Mouse (Mus musculus): ENCODE measurements around the gene Tut1. TPM values are rescaled to one million over a fixed set of nuclear protein-coding genes. Genes with fewer than 3 reads are reported as not detected.
A peak's percentile ranks its signal among the peaks of the same experiment; 100 is the strongest.

The Tut1 gene
- polyA plus RNA-seq, 1 experiment from 2014 or later: 36.5 TPM

GRCm38 (mm10) chr19:8944750-8945149 is 8.9 kb upstream of the Tut1 start:
- Histone ChIP-seq H3K27me3 (no peaks in the 10 kb centered on the region), H3K4me2 (replicated peaks) (peak overlapping the region; percentile 73), H3K27ac (no peak overlapping the region), H3K36me3 (peaks cover 63% of the 10 kb centered on the region), H3K9me3 (no peaks in the 10 kb centered on the region), H3K4me3 (peak overlapping the region; percentile 97), H3K4me1 (peaks cover 40% of the 10 kb centered on the region), H3K9ac (peak overlapping the region; percentile 61)
- WGBS: 29% methylated on average over 5 of the region's 5 CpGs
- no peak for ATAC-seq (ENCODE audit: low FRiP score, low read depth)

GRCm38 (mm10) chr19:8945251-8945650 is 8.4 kb upstream of the Tut1 start:
- Histone ChIP-seq H3K27me3 (no peaks in the 10 kb centered on the region), H3K4me1 (peaks cover 38% of the 10 kb centered on the region), H3K9ac (peak overlapping the region; percentile 61), H3K9me3 (no peaks in the 10 kb centered on the region), H3K27ac (no peak overlapping the region; the same call in 1 of the 2 replicates), H3K4me3 (peak overlapping the region; percentile 97), H3K36me3 (peaks cover 68% of the 10 kb centered on the region), H3K4me2 (replicated peaks) (peak overlapping the region; percentile 73)
- no peak for ATAC-seq (ENCODE audit: low FRiP score, low read depth)
- 83% methylated on average over 6 of the region's 6 CpGs for WGBS

GRCm38 (mm10) chr19:8946929-8947328 is 6.7 kb upstream of the Tut1 start:
- H3K27ac ChIP-seq: no peak overlapping the region
- 85% methylated on average over 7 of the region's 7 CpGs for WGBS
- no peak overlapping the region for H3K4me3 ChIP-seq
- ATAC-seq (ENCODE audit: low FRiP score, low read depth): no peak
- no peaks in the 10 kb centered on the region for H3K9me3 ChIP-seq
- H3K27me3 ChIP-seq: no peaks in the 10 kb centered on the region
- peaks cover 85% of the 10 kb centered on the region for H3K36me3 ChIP-seq
- no peak overlapping the region for H3K9ac ChIP-seq
- no peak overlapping the region for H3K4me2 ChIP-seq (replicated peaks)
- peaks cover 26% of the 10 kb centered on the region for H3K4me1 ChIP-seq

GRCm38 (mm10) chr19:8950190-8950589 is 3.5 kb upstream of the Tut1 start:
- ATAC-seq (ENCODE audit: low FRiP score, low read depth): no peak
- Histone ChIP-seq H3K36me3 (peaks cover 76% of the 10 kb centered on the region), H3K9me3 (no peaks in the 10 kb centered on the region), H3K27ac (no peak overlapping the region), H3K4me3 (no peak overlapping the region), H3K9ac (no peak overlapping the region), H3K4me2 (replicated peaks) (no peak overlapping the region), H3K27me3 (no peaks in the 10 kb centered on the region), H3K4me1 (peaks cover 27% of the 10 kb centered on the region)
- WGBS: 92% methylated on average over 5 of the region's 5 CpGs

GRCm38 (mm10) chr19:8952241-8952640 is 1.4 kb upstream of the Tut1 start:
- Histone ChIP-seq H3K36me3 (peaks cover 74% of the 10 kb centered on the region), H3K4me2 (replicated peaks) (peak overlapping the region; percentile 89; the same call in 1 of the 2 replicates), H3K9me3 (no peaks in the 10 kb centered on the region), H3K27me3 (no peaks in the 10 kb centered on the region), H3K27ac (no peak overlapping the region; the same call in 1 of the 2 replicates), H3K4me3 (no peak overlapping the region), H3K9ac (no peak overlapping the region), H3K4me1 (peaks cover 26% of the 10 kb centered on the region)
- no peak for ATAC-seq (ENCODE audit: low FRiP score, low read depth)
- WGBS: 95% methylated on average over 9 of the region's 9 CpGs

GRCm38 (mm10) chr19:8954171-8954570 is 524 bp downstream of the Tut1 start:
- Histone ChIP-seq H3K9ac (peak overlapping the region; percentile 77), H3K27me3 (no peaks in the 10 kb centered on the region), H3K27ac (peak overlapping the region; percentile 70), H3K36me3 (peaks cover 68% of the 10 kb centered on the region), H3K4me3 (peak overlapping the region; percentile 85), H3K9me3 (no peaks in the 10 kb centered on the region), H3K4me1 (peaks cover 26% of the 10 kb centered on the region), H3K4me2 (replicated peaks) (peak overlapping the region; percentile 89)
- no peak for ATAC-seq (ENCODE audit: low FRiP score, low read depth)
- 9% methylated on average over 9 of the region's 9 CpGs for WGBS

GRCm38 (mm10) chr19:8962256-8962655 is 8.6 kb downstream of the Tut1 start:
- H3K4me1 ChIP-seq: peaks cover 13% of the 10 kb centered on the region
- no peaks in the 10 kb centered on the region for H3K9me3 ChIP-seq
- 81% methylated on average over 2 of the region's 2 CpGs for WGBS
- H3K4me2 ChIP-seq (replicated peaks): no peak overlapping the region
- no peak overlapping the region for H3K4me3 ChIP-seq
- ATAC-seq (ENCODE audit: low FRiP score, low read depth): no peak
- H3K27me3 ChIP-seq: no peaks in the 10 kb centered on the region
- H3K27ac ChIP-seq: no peak overlapping the region
- H3K36me3 ChIP-seq: peaks cover 80% of the 10 kb centered on the region
- H3K9ac ChIP-seq: no peak overlapping the region

- peaks cover 75% of the 10 kb centered on the region for H3K36me3 ChIP-seq
- no peaks in the 10 kb centered on the region for H3K27me3 ChIP-seq
- H3K4me1 ChIP-seq: peaks cover 28% of the 10 kb centered on the region
- no peak overlapping the region for H3K27ac ChIP-seq
- H3K4me3 ChIP-seq: no peak overlapping the region
- ATAC-seq (ENCODE audit: low FRiP score, low read depth): no peak
- 0 out of 2 replicates have a peak overlapping the region, but pooled peaks have one; percentile 92 for H3K4me2 ChIP-seq (replicated peaks)
- no peaks in the 10 kb centered on the region for H3K9me3 ChIP-seq
- 87% methylated on average over 11 of the region's 11 CpGs for WGBS
- H3K9ac ChIP-seq: peak overlapping the region; percentile 72
Measured at GRCm38 (mm10) chr19:8965075-8965474, 11.4 kb downstream of the Tut1 start.

GRCm38 (mm10) chr19:8965771-8966170 is 12.1 kb downstream of the Tut1 start:
- WGBS: 73% methylated on average over 8 of the region's 8 CpGs
- no peak for ATAC-seq (ENCODE audit: low FRiP score, low read depth)
- peak overlapping the region; percentile 96 for H3K27ac ChIP-seq
- H3K9ac ChIP-seq: peak overlapping the region; percentile 72
- peak overlapping the region; percentile 87 for H3K4me3 ChIP-seq
- peak overlapping the region; percentile 92 for H3K4me2 ChIP-seq (replicated peaks)
- H3K27me3 ChIP-seq: no peaks in the 10 kb centered on the region
- peaks cover 28% of the 10 kb centered on the region for H3K4me1 ChIP-seq
- H3K36me3 ChIP-seq: peaks cover 75% of the 10 kb centered on the region
- no peaks in the 10 kb centered on the region for H3K9me3 ChIP-seq

GRCm38 (mm10) chr19:8966198-8966589 is 12.5 kb downstream of the Tut1 start:
- H3K9me3 ChIP-seq: no peaks in the 10 kb centered on the region
- no peak; the same call in 1 of the 2 replicates for ATAC-seq (ENCODE audit: low FRiP score, low read depth)
- H3K36me3 ChIP-seq: peaks cover 75% of the 10 kb centered on the region
- H3K27ac ChIP-seq: peak overlapping the region; percentile 96
- H3K4me1 ChIP-seq: peaks cover 28% of the 10 kb centered on the region
- H3K27me3 ChIP-seq: no peaks in the 10 kb centered on the region
- peak overlapping the region; percentile 87 for H3K4me3 ChIP-seq
- peak overlapping the region; percentile 72 for H3K9ac ChIP-seq
- WGBS: 26% methylated on average over 5 of the region's 5 CpGs
- H3K4me2 ChIP-seq (replicated peaks): peak overlapping the region; percentile 92

GRCm38 (mm10) chr19:8966590-8967372 is 13.1 kb downstream of the Tut1 start, which contains the start of gene Eef1g:
Gene Eef1g, plus strand, starts transcription at chr19:8967041.
- peak within 1 kb of the TSS; percentile 92 for H3K4me2 ChIP-seq (replicated peaks)
- H3K9ac ChIP-seq: peak within 1 kb of the TSS; percentile 95
- ATAC-seq (ENCODE audit: low FRiP score, low read depth): peak; percentile 99
- no peaks in the 10 kb centered on the region for H3K27me3 ChIP-seq
- H3K9me3 ChIP-seq: no peaks in the 10 kb centered on the region
- peaks cover 28% of the 10 kb centered on the region for H3K4me1 ChIP-seq
- peak within 1 kb of the TSS; percentile 87 for H3K4me3 ChIP-seq
- peaks cover 75% of the 10 kb centered on the region for H3K36me3 ChIP-seq
- H3K27ac ChIP-seq: peak within 1 kb of the TSS; percentile 96
- WGBS: under 1% methylated on average over 52 of the region's 52 CpGs

- H3K36me3 ChIP-seq: peaks cover 75% of the 10 kb centered on the region
Measured at GRCm38 (mm10) chr19:8967373-8967743, 13.7 kb downstream of the Tut1 start.

More at GRCm38 (mm10) chr19:8967373-8967743, 13.7 kb downstream of the Tut1 start:
- 0% methylated on average over 8 of the region's 8 CpGs for WGBS
- Histone ChIP-seq H3K9ac (peak overlapping the region; percentile 95), H3K4me1 (peaks cover 28% of the 10 kb centered on the region), H3K27me3 (no peaks in the 10 kb centered on the region), H3K27ac (peak overlapping the region; percentile 89), H3K9me3 (no peaks in the 10 kb centered on the region), H3K4me3 (peak overlapping the region; percentile 87), H3K4me2 (replicated peaks) (peak overlapping the region; percentile 92)
- no peak for ATAC-seq (ENCODE audit: low FRiP score, low read depth)

Measured in limb, embryonic 13.5 days (tissue).